Mouse (Mus musculus) liver, adult 2 months (tissue): ENCODE results near the gene Ceacam20.

Experiments used
- CTCF ChIP-seq: fragments of 200-500 bp; IDR thresholded peaks from 2 replicates; pipeline ENCODE4 v1.5.1; 2011; ENCODE audit warnings: low read depth, low read length, control low read depth
- POLR2A ChIP-seq: fragments of 200-500 bp; IDR thresholded peaks from 2 replicates; pipeline ENCODE4 v1.6.1; 2011; ENCODE audit warnings: low read length, control low read depth; ENCODE audit not compliant: insufficient read depth; ENCODE audit errors: extremely low read depth

DNA sequence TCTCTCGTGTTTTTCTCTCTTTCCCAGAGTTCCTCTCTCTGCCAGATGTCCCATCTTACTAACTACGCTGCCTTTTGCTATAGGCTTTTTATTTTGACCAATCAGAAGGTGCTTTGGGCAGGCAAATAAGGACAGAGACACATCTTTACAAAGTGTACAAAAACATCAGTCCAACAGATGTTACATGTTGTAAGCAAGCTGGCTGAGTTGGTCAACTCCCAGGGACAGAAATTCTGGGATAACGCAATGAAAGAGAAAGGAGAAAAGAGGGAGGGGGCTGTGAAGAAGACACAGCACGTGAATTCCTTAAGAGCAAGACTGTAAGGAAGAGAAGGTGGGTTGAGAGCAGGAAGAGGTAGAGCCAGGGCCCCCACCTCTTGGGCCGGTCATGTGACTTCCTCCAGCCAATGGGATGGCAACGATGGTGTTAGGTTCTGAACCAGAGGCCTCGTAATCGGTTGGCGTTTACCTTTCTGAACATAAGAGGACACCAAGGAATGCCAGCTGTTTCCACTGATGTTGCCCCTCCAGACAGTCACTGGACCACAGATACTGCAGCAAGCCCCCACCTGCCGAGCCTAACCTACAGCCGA lies 27.9 kb upstream of the Ceacam20 start:
- TF ChIP-seq POLR2A (no peak), CTCF (no peak)
